Mouse (Mus musculus): ENCODE results near the gene Dram2.

- TF ChIP-seq CTCF (IDR thresholded peaks at IDR 0.05; ENCODE audit: low read depth) (no peak), EP300 (IDR thresholded peaks at IDR 0.05; ENCODE audit: low read depth) (no peak)
These were observed 18.3 kb downstream of the Dram2 start for GRCm38 (mm10) chr3:106565876-106566275.
